Mouse (Mus musculus) CH12.LX (cell line): ENCODE results near the gene Dnah7c.

Source experiments
- BHLHE40 ChIP-seq: IDR thresholded peaks from 2 replicates; pipeline ENCODE4 v1.6.1; 2011; ENCODE audit warnings: mild to moderate bottlenecking, low read depth, low read length, improper control_type of control experiment
- CTCF ChIP-seq, 2 experiments: IDR thresholded peaks in 1 of 2; conservative IDR thresholded peaks in 1 of 2; 2 replicates each; pipeline ENCODE4 v1.5.1; 2011 to 2012; ENCODE audit warnings: low read depth in 2 of 2, low read length in 2 of 2, improper control_type of control experiment in 1 of 2, inconsistent platforms in 1 of 2, mild to moderate bottlenecking in 1 of 2, moderate library complexity in 1 of 2
- ELF1 ChIP-seq: IDR thresholded peaks from 2 replicates; pipeline ENCODE4 v1.6.1; 2014; ENCODE audit warnings: low read depth, mild to moderate bottlenecking, inconsistent platforms, low read length, improper control_type of control experiment
- EP300 ChIP-seq: IDR thresholded peaks from 2 replicates; pipeline ENCODE4 v1.6.1; 2011; ENCODE audit warnings: low read length, improper control_type of control experiment
- MAX ChIP-seq: IDR thresholded peaks from 2 replicates; pipeline ENCODE4 v1.6.1; 2011; ENCODE audit warnings: low read length, improper control_type of control experiment
- MYC ChIP-seq: IDR thresholded peaks from 2 replicates; pipeline ENCODE4 v1.6.1; 2011; ENCODE audit warnings: low read depth, mild to moderate bottlenecking, improper control_type of control experiment, low read length
- NELFE ChIP-seq: IDR thresholded peaks from 2 replicates; pipeline ENCODE4 v1.6.1; 2011; ENCODE audit warnings: low read depth, low read length, improper control_type of control experiment
- POLR2A ChIP-seq: IDR thresholded peaks from 2 replicates; pipeline ENCODE4 v1.6.1; 2011; ENCODE audit warnings: low read depth, mild to moderate bottlenecking, improper control_type of control experiment, low read length
- SMC3 ChIP-seq: IDR thresholded peaks from 2 replicates; pipeline ENCODE4 v1.6.1; 2011; ENCODE audit warnings: low read depth, low read length, improper control_type of control experiment
- UBTF ChIP-seq: IDR thresholded peaks from 2 replicates; pipeline ENCODE4 v1.6.1; 2012; ENCODE audit warnings: low read depth, mild to moderate bottlenecking, inconsistent platforms, low read length, improper control_type of control experiment, moderate library complexity
- USF1 ChIP-seq: IDR thresholded peaks from 2 replicates; pipeline ENCODE4 v1.6.1; 2014; ENCODE audit warnings: low read depth, mild to moderate bottlenecking, inconsistent platforms, low read length, improper control_type of control experiment
- USF2 ChIP-seq: conservative IDR thresholded peaks from 2 replicates; pipeline ENCODE4 v1.6.1; 2011; ENCODE audit warnings: low read depth, low read length, improper control_type of control experiment
- ZKSCAN1 ChIP-seq: IDR thresholded peaks from 2 replicates; pipeline ENCODE4 v1.6.1; 2012; ENCODE audit warnings: low read depth, inconsistent platforms, low read length, improper control_type of control experiment, borderline replicate concordance

GRCm38 (mm10) chr1:46849758-46850157, 424.4 kb downstream of the Dnah7c start:
- TF ChIP-seq ZKSCAN1, result no peak
- TF ChIP-seq USF2, result no peak
- no peak for TF ChIP-seq EP300
- peak; percentile 46 to 91 for TF ChIP-seq CTCF (conservative IDR thresholded peaks at IDR 0.05 in 1 of 2, IDR thresholded peaks at IDR 0.05 in 1 of 2; ENCODE audit: low read depth in 2 of 2, low read length in 2 of 2)
- peak; percentile 34; the same call in 1 of the 2 replicates for TF ChIP-seq ELF1
- no peak for TF ChIP-seq UBTF
- peak; percentile 79 for TF ChIP-seq SMC3
- no peak for TF ChIP-seq POLR2A
- no peak for TF ChIP-seq NELFE
- TF ChIP-seq BHLHE40, result no peak
- TF ChIP-seq MAX, result no peak
- no peak for TF ChIP-seq MYC
- no peak for TF ChIP-seq USF1
